In the genomic region with DNA sequence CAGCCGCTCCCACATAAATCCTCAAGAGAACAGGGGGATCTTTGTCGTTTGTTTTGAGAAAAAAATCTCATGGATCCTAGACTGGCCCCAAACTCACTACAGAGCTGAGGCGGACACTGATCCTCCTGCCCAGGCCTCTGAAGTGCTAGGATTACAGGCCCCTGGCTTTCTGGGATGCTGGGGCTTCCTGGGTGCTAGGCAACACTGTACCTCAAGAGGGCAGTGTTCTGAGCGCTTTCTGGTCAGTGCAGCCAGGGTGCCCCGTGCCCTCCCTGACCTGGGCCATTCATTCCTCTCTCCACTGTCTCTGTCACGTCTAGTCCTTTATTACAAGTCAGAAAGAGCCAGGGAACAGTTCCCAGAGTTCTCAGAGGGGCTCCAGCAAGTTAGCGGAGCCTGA, we compare ENCODE assay signal across 10 mouse cellular contexts. TPM values are rescaled to one million over a fixed set of nuclear protein-coding genes. Genes with fewer than 3 reads are reported as not detected.
A peak's percentile ranks its signal among the peaks of the same experiment; 100 is the strongest.
DNase-seq lines count a peak whose midpoint lies in the region; ATAC-seq and TF ChIP-seq lines count a peak whose summit lies in the region.
"Had no signal": no experiment of that assay in that cellular context is flagged by ENCODE, and none has a peak within 500 bp of the region (broad histone marks: within the 10 kb centered on the region; RNA-seq: fewer than 3 reads in every experiment).

No protein-coding gene starts in this region.

- H3K4me1 ChIP-seq in testis, adult 2 months (ENCODE audit: control insufficient read depth, insufficient read depth, low read length) = no peaks in the 10 kb centered on the region
- H3K4me1 ChIP-seq in stomach, postnatal 0 days (replicated peaks; ENCODE audit: control insufficient read depth, insufficient read depth) = no peaks in the 10 kb centered on the region

- 29% methylated on average over 7 of the region's 7 CpGs for WGBS in stomach, postnatal 0 days

- TF ChIP-seq CTCF in testis, adult 2 months (IDR thresholded peaks at IDR 0.05; ENCODE audit: control insufficient read depth, insufficient read depth, insufficient replicate concordance, low read depth, low read length) = peak; percentile 72; the same call in 1 of the 2 replicates
- peak; percentile 77 for TF ChIP-seq CTCF in stomach, postnatal 0 days (IDR thresholded peaks at IDR 0.05; ENCODE audit: low read depth)

- no peaks in the 10 kb centered on the region for H3K27me3 ChIP-seq in testis, adult 2 months (ENCODE audit: control insufficient read depth, insufficient read depth, low read length)
- no peaks in the 10 kb centered on the region for H3K27me3 ChIP-seq in stomach, postnatal 0 days (ENCODE audit: control insufficient read depth, insufficient read depth, low read length)
- H3K27me3 ChIP-seq: megakaryocyte, embryonic 14.5 days had no signal

- H3K4me2 ChIP-seq in stomach, postnatal 0 days (replicated peaks; ENCODE audit: low read depth) = no peak overlapping the region

- H3K27ac ChIP-seq in testis, adult 2 months (ENCODE audit: control insufficient read depth, insufficient read depth, low read depth, low read length) = no peak overlapping the region
- no peak overlapping the region for H3K27ac ChIP-seq in stomach, postnatal 0 days (replicated peaks)

- TF ChIP-seq EP300 in stomach, postnatal 0 days (optimal IDR thresholded peaks at IDR 0.05) = no peak

- intact Hi-C loops in heart, postnatal 14 days (cut with DNase I) = no loop called here

- H3K4me3 ChIP-seq in testis, adult 2 months (ENCODE audit: control insufficient read depth, low read depth, low read length) = no peak overlapping the region
- H3K4me3 ChIP-seq in stomach, postnatal 0 days (ENCODE audit: low read depth, low read length) = no peak overlapping the region
- H3K4me3 ChIP-seq: erythroblast, embryonic 14.5 days; megakaryocyte, embryonic 14.5 days had no signal

- no peaks in the 10 kb centered on the region for H3K9me3 ChIP-seq in stomach, postnatal 0 days (ENCODE audit: control insufficient read depth, low read length)
- H3K9me3 ChIP-seq: megakaryocyte, embryonic 14.5 days had no signal

- DNase-seq in frontal cortex, postnatal 10 days (ENCODE audit: low spot score in 2 of 2) = no peak
- no peak for DNase-seq in testis, postnatal 14 days (ENCODE audit: low spot score)
- peak; percentile 44 to 69 for DNase-seq in heart, postnatal 14 days
- DNase-seq in lung, postnatal 10 days = peak; percentile 66
- peak; percentile 62 for DNase-seq in stomach, postnatal 0 days (ENCODE audit: low spot score)
- no peak for DNase-seq in c-Kit-positive CD71-positive TER-119-positive erythroid progenitor cells, embryonic 14.5 days (ENCODE audit: low spot score)

- peak; percentile 33; the same call in 1 of the 2 replicates for ATAC-seq in frontal cortex, adult (ENCODE audit: low TSS enrichment)
- ATAC-seq in stomach, postnatal 0 days (ENCODE audit: low FRiP score, low TSS enrichment) = no peak; the same call in 1 of the 2 replicates

- no peak for TF ChIP-seq POLR2A in testis, adult 2 months (IDR thresholded peaks at IDR 0.05; ENCODE audit: control insufficient read depth, low read depth, low read length)

- H3K36me3 ChIP-seq in testis, adult 2 months (ENCODE audit: control insufficient read depth, insufficient read depth, low read length) = no peaks in the 10 kb centered on the region; the same call in 1 of the 2 replicates
- peaks cover 13% of the 10 kb centered on the region for H3K36me3 ChIP-seq in stomach, postnatal 0 days (ENCODE audit: control insufficient read depth, insufficient read depth, low read length)

- H3K9ac ChIP-seq in stomach, postnatal 0 days (ENCODE audit: low read length) = no peak overlapping the region

RNA-seq across cellular contexts. Expression of a gene that starts 9.6 kb away (rescaled TPM):
- 27.7 and 28.5 TPM in 2 replicates for polyA plus RNA-seq in testis, adult 2 months (2012; rRNA removed)
- total RNA-seq in heart, postnatal 14 days (2021) = 1 to 10 TPM; 4.8 to 5.5 TPM
- 1.9 and 2.0 TPM in 2 replicates for polyA plus RNA-seq in stomach, postnatal 0 days (2015; fragmentation: Nextera tagmentation; extraction: Ambion mirVana)

RNA-seq across cellular contexts. Expression of a gene that starts 25.9 kb away (rescaled TPM):
- polyA plus RNA-seq in testis, adult 2 months (2012; rRNA removed) = 15.7 and 15.8 TPM in 2 replicates
- 10 to 100 TPM; 82.7 to 83.9 TPM for total RNA-seq in heart, postnatal 14 days (2021)
- 7.5 and 8.6 TPM in 2 replicates for polyA plus RNA-seq in stomach, postnatal 0 days (2015; fragmentation: Nextera tagmentation; extraction: Ambion mirVana)

Comparison
In these comparisons a context has a peak if more than half of its experiments do, and no peak if none do; other contexts are left out.
1. DNase-seq: peak in heart, postnatal 14 days (2 of 2), lung, postnatal 10 days (single experiment) and stomach, postnatal 0 days (single experiment); none in frontal cortex, postnatal 10 days (0 of 2), testis, postnatal 14 days (single experiment) and c-Kit-positive CD71-positive TER-119-positive erythroid progenitor cells, embryonic 14.5 days (single experiment).